Mouse (Mus musculus) kidney, adult 11 months (tissue): ENCODE data around the gene Pfn4.
"Not testable (repeated sequence)": the region's sequence is repeated elsewhere in the genome, so short reads cannot be mapped to it uniquely, and the experiment has no call there.

Experiments
- DNase-seq: peaks from one replicate; pipeline ENCODE4 v3.0.0; 2022

The Pfn4 gene

DNA sequence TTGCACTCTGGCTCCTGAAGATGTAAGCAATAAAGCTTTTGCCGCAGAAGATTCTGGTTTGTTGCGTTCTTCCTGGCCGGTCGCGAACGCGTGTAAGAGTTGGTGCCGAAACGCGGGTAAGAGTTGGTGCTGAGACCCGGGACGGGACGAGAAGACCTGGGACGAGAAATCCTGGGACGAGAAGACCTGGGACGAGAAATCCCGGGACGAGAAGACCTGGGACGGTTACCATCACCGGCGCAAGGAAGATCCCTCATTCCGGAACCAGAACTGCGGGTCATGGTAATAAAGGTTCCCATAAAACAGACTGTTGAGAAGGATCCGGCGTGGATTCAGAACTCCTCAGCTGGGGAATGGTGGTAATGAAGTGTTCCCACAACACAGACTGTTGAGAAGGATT lies 19.3 kb downstream of the Pfn4 start:
- DNase-seq: not testable (repeated sequence)

DNA sequence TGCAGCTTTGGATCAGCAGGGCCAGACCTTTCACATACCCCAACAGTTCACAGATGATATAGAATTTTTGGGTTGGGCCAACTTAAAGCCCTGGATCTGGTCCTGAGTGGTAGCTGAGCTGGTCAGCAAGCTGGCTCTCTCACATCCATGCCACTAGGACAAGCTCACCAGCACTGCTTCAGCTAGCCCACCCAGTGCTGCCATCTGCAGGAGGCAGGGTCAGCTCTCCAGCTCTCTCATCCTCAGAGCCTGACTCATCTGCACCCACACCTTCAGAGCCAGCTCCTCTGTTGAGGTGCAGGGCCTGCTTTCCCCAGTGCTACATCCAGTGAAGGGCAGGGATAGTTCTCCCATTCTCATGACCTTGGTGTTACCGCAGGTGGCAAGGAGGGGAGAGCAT lies 24.9 kb downstream of the Pfn4 start:
- DNase-seq: no peak

DNA sequence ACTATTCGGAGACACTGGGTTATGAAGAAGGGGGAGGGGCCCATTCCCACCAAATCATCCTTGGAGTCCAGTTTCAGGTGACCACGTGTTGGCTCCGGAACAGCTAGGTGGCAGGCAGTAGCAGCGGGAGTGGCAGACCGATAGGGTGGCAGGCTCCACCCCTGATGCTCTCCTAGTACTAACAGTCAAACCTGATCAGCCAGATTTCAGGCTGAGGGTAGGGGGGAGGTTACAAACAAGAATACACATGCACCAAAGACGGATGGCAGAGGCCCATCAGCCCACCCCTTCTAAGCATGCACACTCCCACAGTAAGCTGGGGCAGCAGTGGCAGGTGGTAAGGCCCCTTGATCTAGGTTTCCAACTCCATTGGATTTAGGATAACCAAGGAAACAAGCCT lies 28.6 kb downstream of the Pfn4 start:
- DNase-seq: not testable (repeated sequence)

DNA sequence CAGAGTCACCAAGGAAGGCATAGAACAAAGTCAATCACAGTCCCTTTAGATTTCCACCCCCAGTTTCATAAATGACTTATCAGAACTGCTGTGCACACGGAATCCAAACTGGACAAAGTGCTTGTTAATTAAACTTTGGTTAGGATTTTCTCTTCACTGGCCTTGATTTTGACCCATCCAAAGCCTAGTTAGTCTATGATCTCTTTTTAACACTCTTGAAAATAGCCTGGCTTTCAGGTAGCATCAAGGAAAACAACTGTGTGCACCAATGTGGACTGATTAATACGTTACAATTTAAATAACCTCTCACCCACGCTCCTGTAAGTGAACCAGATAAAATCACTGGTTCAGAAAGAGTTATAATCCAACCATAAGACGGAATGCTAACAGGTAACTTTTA lies 42.2 kb downstream of the Pfn4 start:
- DNase-seq: no peak

DNA sequence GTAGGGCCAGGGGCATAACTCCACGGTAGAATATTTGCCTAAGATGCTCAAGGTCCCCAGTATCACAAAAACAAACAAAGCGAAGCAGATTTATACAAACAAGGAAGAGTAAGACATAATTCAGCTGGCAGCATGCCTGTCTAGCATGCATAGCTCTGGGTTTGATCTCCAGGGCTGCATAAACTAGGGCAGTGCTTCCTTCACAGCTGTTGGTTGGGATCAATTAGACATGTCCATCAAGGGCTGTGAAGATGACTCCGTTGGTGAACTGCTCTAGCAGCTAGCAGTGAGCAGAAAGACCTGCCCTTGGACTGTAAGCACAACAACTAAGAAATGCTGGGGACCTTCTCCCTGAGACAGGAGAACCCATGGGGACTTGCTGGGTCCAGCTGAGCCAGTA lies 42.9 kb downstream of the Pfn4 start:
- DNase-seq: no peak

DNA sequence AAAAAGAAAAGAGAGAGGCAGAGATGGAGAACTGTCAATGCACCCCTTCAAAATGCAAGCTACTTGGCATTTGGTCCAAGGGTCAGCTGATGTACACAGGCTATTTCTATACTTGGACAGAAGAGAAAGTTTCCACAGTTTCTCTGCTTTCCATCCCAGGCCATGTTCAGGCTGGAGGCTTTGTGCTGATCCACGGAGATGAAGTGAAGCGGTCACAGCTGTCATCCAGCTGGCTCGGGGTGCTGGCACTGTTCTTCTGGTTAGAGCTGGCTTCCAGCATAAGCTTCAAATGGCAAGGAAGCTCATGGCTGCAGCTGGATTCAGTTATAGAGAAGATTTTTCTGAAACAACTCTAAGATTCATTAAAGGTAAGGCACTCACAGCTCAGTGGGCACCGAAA lies 44.8 kb downstream of the Pfn4 start:
- no peak for DNase-seq

DNA sequence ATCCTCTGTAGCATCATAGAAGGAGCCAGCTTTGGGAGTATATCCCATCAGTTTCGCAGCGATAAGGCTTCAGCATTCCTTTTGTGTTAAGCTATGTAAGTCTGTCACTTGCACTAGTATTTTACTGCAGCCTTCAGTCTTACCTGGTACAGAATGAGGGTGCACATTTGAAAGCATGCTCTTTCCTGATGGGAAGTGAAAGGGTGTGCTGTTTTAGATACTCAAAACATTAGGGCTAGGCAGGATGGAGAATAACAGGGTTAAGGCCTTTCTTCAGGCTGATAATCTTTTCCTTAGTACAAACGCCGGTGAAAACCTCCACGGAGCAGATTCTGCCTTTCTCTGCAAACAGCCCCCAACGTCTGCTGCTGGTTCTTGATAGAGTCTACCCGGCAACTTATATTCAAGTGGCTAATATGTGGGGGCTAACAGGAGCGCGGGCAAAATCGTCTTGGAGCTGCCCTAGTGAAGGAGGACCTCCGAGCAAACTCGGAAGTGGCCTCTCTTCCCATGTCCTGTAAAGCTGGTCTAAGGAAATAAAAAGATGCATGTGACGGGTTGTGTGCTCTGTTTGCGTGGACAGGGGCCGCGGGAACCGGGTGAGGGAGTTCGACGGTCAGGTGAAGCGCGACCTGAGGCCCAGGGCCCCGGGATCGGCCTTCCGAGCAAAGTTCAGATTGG lies 48.0 kb downstream of the Pfn4 start:
- no peak for DNase-seq

DNA sequence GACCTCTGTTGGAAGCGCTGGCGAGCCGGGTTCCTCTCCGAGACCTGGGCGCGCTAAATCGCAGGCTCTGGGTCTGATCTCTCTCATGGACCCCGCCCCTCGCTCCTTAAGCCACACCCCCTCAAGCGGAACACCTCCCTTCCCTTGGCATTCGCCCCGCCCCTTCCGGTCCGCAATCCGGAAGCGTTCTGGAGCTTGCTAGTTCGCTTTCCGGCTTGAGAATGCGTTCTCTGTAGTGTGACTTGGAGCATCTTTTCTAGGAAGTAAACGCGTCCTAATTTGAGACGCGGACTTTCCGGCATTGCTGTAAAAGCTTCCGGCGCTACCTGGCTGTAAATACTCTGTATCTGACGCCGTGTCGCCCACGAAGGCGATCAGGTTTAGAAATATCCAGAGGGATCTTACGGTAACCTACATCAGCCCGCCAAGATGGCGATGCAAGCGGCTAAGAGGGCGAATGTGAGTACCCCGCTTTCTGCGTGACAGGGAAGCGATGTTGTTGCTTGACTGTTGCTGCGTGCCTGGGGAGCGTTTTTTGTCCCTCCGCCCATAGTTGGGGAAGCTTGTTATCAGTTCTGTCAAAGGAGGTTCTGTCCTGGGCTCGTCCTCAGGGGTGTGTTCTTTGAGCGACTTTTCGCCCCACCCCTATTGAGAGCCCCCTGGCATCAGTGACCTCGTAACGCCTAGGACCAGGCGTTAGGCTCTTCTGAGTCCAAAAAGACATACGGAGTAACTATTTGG lies 48.7 kb downstream of the Pfn4 start, which contains the start of gene Sf3b6:
Gene Sf3b6, plus strand, starts transcription at position 184 of the 741 bp plus-strand sequence.
- DNase-seq: peak; percentile 98

DNA sequence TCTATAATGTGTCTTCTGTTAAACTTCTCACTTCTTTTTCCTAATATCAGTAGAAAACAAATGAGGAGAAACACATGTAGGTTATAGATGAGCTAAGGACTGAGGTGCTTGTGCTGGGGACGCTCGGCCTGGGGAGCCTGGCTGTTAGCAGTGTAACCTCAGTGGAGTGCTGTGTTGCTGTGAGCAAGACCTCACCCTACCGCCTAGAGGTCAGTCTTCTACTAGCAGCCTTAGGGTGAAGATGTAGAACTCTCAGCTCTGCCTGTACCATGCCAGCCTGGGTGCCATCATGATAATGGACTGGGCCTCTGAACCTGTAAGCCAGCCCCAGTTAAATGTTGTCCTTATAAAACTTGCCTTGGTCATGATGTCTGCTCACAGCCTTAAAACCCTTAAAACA lies 58.4 kb downstream of the Pfn4 start:
- DNase-seq: no peak
